Mouse (Mus musculus) layer of hippocampus, adult 11-12 months (tissue): ENCODE measurements around the gene Gm13057.
"Not testable (repeated sequence)": the region's sequence is repeated elsewhere in the genome, so short reads cannot be mapped to it uniquely, and the experiment has no call there.

Experiments used
- DNase-seq: peaks from one replicate; pipeline ENCODE4 v3.0.0; 2022; ENCODE audit warnings: low spot score

Gene Gm13057

GRCm38 (mm10) chr4:143551400-143551799 lies at the start of gene Gm13057, which contains the start of gene BC080695:
Gene Gm13057, plus strand, starts transcription at chr4:143551709.
Gene BC080695, plus strand, starts transcription at chr4:143551700.
- not testable (repeated sequence) for DNase-seq

- DNase-seq = no peak
Observed at GRCm38 (mm10) chr4:143511043-143511442, 40.5 kb upstream of the Gm13057 start, which contains the start of gene Gm13043. Gene Gm13043, plus strand, starts transcription at chr4:143511343.

DNA sequence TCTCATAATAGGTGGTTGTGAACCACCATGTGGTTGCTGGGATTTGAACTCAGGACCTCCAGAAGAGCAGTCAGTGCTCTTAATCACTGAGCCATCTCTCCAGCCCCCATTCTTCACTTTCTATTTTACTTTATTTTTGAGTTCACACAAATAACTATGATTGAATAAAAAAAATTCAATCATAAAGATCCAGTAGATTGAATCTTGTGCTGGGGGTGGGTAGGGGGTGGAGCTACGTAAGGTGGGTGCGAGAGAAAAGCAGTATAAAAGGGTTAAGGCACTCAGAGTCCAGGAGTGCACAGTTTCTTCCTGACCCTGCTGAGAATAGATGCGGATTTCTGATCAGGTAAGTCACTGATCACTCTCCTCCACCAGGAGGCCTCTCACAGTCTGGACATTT lies 15.9 kb upstream of the Gm13057 start, which contains the start of gene Gm13040:
Gene Gm13040, plus strand, starts transcription at position 301 of the 400 bp plus-strand sequence.
- DNase-seq = not testable (repeated sequence)
